Mouse (Mus musculus): ENCODE results near the gene Abcg8.

Gene Abcg8

DNA sequence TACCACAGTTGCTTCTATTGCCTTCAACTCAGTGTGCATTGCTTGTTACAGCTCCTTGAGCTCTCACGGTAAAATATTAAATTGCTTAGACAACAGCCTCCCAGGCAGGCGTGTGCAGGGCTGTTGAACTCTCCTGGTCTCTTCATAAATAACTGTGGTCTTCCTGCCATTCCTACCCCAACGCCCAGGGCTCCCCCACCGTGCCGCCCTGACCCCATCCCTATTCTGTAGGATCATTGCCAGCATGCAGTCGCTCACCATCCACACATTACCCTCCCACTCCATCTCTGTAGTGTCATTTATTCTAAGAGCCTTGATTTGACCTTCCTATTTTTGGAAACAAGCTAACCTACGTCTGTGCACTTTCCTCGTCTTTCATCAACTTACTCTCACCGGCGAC is 11.0 kb upstream of the Abcg8 start:
- no peak for DNase-seq

DNA sequence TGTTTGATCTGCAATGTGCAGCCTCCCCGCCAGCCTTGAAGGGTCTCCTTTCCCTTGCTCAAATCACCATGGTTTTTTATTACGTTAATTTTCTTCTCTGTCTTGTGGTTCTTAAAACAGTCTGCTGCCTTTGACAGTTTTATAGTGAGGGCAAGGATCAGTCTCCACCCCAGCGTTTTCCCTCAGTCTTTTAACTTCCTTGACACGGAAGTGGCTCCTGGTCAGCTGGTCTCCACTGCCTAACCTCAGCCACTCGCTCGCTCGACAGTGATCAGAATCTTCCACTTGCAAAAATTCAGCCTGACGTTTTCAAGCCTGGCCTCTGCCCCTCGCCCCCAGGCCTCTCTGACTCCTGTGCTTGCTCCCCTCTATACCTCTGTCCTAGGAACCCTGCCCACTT is 10.4 kb upstream of the Abcg8 start:
- no peak for DNase-seq

DNA sequence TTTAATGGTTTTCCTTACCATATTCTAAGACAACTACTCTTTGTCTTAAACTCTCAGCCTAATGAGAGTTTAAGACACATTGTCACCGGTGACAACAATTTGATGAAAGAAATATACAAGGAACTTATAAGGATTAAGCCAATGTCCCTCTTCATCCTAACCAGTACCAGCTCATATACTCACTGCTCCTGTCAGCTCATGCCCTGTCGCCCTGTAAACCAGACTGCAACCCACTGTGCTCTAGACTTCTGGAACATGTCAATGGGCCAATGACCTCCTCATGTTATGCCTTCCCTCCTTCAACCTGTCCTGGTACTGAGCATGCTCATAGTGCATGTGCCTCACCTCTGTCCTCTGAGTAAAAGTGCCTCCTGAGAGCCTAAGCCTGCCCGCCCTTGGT is 8.3 kb upstream of the Abcg8 start:
- no peak for DNase-seq

DNA sequence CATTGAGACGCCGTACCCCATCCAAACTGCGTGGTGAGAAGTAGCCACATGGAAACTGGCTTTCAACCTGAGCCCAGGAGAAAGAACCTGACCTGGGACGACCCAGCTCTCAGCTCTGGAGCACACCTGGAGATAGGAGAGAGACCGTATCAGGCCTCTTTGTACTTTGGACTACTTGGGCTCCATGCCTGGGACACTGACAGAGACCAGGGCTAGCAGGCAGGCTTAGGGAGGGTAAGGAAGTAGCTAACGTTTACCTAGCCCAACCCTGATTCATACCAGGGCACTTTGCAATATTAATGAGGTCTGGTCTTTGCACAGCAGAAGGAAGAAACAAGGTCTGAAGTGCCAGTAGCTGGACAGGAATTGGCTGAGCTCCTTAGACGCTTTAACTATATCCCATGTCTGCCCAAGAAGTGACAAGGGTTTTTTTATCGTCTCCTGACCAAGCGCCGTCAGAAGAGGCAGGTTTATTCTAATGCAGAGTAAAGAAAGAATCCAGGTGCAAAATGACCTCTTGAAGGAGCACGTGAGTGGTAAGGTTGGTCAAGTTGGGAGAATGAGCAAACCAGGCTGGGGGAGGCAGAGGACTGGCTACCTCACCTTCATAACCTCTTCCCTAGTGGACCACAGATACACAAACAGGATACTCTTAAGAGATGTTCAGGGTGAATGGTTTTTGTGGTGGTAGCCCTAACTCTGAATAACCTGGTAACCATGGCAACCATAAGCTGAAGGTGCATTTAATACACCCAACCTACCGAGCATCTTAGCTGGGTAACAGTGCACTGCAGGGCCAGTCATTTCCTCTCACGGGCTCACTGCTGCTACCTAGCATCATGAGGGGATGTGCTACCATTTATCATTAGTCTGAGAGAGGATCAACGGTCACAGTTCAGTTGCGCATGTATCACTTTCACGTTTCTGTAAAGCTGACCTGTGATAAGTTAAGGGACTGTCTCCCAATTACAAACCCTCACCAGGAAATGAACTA is 3.4 kb upstream of the Abcg8 start:
- DNase-seq, result no peak

DNA sequence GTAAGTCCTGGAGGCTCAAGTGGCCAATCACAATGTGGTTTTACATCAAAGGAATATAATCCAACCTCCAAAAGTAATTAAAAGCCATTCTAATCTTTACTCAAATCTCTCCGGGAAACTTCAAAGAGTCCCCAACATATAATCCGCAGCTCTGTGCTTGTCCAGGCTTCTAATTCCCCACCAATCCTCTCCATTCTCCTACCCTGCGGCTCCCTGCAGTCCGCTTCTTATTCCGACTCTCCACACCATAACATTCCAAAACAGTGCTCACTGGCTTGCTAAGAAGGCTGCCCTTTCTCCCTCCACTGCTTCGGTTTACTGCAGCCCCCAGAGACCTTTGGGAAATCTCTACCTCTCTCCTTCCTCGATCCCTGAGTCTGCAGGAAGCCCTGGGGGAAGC is 2.1 kb upstream of the Abcg8 start:
- DNase-seq, result no peak

DNA sequence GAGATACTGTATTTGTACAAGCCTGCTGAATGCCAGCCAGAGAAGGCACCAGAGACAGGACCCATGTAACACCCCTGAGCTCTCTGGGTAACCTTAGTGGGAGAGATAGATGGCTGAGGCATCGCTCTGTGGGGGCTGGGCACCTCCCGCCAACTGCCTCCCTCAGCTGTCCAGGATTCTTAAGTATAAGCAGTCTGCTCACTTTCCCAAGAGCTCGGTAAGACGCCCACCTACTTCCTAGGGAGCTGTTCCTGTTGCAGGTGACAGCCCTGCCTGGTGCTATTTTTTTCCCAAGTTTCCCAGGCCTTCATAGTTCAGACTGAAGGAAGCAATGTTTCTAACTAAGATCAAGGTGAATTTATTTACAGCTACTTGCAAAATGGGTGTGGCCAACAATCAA is 898 bp upstream of the Abcg8 start:
- DNase-seq, result no peak

DNA sequence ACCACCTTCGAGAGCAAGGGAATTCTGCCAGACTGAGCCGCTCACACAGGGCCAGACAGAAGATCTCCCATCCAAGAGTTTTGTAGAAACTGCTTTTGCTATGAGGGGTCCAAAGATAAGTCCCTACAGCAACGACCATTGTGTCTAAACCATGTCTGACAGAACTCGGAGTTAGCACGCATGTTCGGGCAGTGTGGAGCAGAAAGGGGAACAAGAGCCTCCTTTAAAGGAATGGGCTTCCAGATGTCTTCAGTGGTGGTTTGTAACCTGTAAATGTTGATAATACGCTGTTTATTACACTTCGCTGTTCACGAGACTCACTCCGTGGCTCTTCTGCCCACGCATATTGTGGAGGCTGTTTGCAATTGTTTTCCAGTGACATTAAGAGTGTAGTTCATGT is 1.5 kb downstream of the Abcg8 start:
- no peak for DNase-seq

DNA sequence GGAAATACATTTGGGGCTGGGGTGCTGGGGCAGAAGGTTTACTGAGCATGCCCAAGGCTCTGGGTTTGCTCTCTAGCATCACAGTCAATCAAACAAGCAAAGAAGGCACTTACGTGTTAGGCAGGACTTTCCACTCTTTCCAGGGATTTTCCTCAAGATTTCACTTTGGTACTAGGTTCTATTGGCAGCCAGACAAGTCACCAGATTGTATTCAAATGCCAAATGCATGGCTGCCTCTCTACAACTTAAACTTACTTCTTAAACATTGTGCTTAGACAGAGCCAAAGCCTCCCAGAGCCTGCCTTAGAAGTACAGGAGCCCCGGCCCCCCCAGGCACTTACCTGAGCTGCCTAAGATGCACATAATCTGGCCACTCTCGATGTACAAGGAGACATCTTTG is 5.6 kb downstream of the Abcg8 start:
- no peak for DNase-seq

DNA sequence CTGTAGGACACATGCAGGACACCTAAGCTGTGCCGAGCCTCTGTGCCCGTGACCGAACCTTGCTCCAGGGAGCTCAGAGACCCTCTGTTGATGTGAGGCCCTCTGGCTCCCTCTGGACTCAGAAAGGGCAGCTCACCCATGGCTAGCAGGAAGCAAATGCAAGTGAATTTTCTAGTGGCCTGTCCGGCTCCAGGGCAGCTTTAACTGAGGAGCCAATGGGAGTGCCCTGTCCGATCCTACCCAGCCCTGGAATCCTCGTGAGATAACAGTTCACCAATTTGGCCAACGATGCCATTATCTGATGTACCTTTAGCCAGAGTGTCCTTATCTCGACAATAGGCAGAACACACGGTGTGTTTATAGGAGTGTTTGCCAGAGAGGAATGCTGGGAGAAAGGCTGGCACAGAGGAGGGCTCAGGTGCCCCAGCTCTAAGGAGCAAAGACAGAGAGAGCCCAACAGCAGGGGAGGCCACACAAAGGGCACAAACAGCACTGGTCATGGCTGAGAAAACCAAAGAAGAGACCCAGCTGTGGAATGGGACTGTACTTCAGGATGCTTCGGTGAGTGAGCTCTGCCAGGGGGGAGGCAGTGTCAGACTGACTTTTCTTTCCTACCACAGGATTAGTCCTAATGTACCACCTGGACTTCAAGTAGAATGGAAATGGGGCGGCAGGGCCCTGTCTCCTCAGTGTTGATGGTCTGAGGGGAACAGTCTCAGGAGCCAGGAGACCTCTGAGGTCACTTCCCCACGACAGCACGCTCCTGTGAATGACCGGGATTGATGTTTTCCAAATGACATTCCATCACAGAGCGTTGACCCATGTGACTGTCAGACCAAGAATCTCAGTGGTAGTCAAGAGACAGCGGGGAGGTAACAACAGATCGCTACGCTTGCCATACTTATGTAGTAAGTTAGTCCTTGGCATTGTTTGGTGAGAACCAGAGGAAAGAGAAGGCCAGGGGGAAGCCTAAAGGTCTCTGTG is 6.9 kb downstream of the Abcg8 start, which contains the start of gene Abcg5:
Gene Abcg5 (minus strand): TSS at position 278 of the 984 bp plus-strand sequence.
- no peak for DNase-seq

DNA sequence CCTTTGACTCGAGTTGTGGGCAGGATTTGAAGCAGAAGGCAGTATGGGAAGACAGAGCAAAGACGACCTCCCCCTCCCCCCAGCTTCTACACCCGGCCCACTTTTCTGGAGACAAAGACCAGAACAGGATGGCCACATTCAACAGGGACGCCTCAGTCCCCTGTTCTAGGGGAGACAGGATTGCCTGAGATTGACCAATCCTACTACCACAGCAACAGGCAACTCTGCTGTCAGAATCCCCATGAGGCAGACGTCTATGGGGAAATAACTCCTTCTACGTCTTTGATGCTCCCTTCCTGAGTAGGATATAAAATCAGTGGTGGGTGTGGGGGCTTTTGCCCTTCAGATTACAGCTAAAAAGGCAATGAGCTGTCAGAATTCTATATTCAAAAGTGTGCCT is 8.2 kb downstream of the Abcg8 start:
- DNase-seq, result no peak

DNA sequence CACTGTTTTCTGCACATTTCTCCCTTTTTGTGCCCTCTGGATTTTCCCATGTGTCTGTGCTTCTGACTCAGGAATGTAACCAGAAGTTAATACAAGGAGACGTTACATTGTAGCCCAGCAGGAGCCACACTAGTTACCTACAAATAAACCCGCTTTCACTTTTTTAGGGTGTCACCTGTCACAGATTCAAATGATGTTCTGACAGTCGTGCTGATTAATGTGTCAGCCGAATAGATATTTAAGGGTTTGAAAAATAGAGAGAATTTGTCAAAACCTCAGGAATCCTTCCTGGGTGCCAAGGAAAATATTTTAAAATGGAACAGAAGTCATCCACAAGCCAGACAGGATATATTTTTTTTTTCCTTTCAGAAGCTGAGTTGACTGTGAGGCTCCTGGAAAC is 9.2 kb downstream of the Abcg8 start:
- no peak for DNase-seq

DNA sequence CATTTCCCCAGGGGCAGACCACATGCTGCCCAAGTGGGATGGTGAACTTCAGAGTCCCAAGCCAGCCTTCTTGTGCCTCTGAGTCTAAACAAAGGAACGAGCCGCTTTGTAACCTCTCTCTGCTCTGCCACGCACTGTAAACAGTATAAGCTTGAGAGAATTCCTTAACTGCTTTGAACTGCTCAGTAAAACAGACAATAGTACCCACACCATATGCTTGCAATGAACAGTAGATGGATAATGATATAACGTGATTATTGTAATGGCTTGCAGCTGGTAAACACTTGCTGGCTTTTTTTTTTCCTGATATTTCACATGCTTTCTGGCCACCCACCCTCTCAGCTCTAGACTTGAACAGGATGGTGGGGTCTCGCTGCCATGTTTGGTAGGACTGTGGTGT is 11.9 kb downstream of the Abcg8 start:
- no peak for DNase-seq

DNA sequence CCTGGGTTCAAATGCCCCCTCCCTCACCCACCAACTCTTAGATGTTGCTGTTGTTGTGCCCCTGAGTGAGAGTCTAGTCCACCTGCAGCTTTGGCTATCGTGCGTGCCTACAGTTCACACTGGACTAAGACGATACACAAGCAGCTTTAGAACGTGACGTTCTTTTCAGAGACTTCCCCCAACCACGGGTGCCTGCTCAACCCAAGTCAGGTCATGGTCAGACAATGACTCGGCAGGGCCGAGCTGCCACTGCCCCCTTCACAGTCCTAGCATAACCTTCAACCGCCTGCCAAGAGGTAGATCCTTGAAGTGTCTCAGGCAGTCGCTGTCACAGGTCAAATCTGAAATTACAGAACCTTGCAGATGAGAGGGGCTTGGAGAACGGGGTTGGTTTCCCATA is 12.7 kb downstream of the Abcg8 start:
- no peak for DNase-seq

DNA sequence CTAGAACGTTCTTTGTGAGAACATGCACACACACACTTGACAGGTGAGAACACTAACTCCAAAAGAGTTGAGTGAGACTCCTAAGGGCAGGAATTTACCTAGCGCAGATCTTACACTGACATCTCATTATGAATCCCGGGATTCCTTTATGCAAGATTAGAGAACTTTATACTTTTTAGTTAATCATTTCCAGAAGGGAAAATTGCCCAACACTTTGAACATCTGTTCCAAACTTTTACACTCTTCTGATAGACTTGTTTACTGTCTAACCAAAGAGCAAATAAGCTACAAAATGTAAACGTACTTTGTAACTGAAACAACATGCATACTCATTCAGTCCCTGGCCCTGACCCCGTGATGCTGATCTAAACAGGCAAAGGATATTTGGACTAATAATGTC is 13.2 kb downstream of the Abcg8 start:
- no peak for DNase-seq

DNA sequence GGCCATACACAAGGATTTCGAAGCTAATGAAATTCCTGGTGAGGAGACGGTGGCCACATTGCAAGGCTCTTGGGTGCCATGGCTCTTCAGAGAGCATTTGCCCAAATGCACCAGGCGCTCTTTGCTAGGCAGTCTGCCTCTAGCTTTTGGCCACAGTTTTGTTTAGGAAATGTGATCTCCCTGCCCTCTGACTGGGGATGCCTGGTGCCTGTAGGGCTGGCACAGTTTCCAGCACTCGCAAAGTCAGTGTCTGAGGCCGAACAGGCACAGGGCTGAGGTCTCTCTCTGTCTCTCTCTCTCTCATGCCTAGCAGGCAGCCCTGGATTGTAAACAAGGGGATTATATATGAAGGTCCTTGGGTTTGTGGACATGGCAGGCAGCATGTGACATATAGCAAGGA is 14.0 kb downstream of the Abcg8 start:
- DNase-seq, result no peak

DNA sequence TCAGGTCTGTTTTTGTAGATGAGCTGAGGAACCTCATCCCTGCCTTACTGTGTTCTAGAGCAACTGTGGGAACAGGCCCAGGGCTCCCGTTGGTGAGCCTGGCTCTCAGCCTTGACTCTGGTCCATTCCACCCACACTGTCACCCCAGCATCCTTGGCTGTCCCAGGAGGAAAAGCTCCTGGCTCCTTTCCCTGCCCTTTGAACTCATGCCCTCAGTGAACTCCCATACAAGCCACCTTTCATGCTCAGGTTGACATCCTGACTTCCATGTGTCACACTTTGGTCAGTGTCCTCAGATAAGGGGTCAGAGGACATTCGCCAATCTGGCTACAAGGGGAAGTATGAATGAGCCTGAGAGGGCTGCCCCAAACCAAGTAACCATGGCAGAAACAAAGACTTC is 17.6 kb downstream of the Abcg8 start:
- no peak for DNase-seq

DNA sequence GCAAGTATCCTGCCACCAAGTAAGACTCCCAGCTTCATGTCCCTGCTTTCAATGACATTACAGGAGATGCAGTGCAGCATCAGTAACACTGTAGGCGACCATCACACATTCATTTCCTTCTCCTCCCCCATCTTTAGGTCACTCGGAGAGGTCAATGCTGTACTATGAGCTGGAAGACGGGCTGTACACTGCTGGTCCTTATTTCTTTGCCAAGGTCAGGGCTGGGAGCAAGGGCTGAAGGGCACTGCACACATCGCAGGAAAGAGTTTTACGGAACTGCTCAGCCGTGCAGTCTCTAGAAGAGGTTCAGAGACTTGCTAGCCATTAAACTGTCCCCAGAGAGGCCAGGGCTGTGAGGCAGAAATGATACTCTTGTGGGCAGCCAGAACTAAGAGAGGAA is 20.4 kb downstream of the Abcg8 start:
- DNase-seq, result no peak

DNA sequence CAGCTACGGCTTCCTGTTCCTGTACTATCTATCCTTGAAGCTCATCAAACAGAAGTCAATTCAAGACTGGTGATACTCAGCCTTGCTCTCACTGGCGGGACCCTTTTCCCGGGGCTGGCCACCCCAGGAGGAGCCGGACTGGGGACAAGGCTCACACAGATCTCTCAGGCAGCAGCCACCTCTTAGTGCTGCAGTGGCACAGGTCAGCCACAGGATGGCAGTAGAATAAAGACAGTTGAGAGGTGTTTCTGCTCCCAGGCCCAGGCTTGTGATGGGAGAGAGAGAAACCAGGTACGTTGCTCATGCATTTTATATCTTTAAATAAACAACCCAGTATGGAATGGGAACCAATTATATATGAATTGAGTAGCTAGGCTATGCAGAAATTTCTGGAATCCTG is 22.6 kb downstream of the Abcg8 start:
- peak; percentile 66 to 74 for DNase-seq

DNA sequence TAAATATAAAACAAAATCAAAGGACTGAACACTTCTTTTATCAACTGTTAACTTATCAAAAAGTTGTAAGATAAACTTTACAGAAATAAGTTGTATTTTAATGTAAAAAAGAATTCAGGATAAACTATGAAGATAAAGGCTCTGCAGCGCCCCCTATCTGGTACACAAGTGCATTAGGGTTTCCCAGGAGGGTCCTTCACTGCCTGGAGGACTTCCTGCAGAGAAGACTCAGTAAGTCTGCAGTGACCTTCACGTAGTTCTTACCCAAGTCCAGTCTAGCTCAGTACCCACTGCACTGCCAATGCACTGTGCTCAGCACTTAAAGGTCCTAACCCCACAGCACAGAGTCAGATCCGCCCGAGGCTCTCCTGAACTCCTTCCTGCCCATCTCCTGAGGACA is 31.3 kb downstream of the Abcg8 start:
- no peak for DNase-seq

DNA sequence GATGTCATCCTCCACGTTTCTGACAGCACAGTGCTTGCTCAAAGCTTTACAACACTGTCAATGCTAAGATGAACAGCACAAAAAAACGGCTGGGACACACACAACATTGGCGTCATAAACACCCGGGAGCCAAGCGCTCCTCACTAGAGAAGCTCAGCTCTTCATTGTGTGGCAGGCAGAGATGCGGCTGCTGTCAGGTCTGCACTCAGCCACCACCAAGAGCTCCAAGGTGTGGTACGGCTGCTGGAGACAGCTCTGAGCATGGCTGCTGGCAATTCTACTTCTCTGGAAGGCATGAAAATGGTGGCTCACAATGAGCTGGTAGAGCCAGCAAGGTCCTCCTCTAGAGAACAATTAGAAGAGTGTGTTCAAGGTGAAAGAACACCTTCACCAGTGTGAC is 32.7 kb downstream of the Abcg8 start:
- no peak for DNase-seq

DNA sequence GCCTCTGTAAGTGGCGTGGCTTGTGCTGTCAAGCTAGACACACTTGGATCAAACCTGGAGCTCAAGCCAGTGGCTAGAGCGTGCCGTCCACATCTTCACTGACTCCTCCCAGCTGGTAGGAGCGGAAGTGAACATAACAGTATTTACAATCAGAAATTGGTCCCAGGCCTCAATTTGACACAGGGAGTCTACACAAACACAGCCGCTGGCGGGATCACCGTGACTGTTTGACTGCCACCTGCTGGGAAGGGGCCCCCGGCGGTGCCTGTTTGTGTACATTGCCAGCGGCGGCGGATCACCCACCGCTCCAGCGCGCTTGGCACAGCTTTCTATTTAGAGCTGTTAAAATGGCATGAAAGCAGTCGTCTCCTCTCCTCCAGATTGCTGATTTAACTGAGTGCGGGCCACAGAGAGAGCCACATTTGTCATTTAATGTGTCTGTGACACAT is 33.3 kb downstream of the Abcg8 start:
- DNase-seq, result peak in 1 of 2 experiments; percentile 34

DNA sequence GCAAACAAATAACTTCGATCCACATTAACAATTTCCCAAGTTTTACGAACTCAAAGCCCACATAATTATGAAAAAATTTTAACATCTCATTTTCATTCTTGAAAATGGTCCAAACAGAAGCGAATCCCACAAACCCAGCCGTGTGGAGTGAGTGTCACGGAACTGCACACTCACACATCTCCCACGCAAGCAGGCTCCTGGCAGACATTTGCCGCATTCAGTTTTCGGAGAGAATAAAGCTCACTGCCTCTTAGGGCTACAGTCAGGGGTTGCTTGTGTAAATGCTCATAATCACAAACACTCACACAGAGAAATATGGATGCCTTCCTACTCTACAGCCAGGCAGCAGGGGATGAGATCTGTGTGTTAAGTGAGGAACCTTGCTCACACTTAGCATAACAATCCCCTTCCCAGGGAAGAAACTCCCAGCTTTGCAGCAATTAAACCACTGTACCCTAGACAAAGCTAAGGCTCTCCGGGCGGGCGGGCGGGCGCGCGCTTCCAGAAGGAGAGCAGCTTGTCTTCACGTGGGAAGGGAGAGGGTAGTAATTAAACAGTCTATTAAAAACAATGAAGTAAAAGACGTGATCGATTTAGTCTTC is 37.6 kb downstream of the Abcg8 start:
- DNase-seq, result no peak

DNA sequence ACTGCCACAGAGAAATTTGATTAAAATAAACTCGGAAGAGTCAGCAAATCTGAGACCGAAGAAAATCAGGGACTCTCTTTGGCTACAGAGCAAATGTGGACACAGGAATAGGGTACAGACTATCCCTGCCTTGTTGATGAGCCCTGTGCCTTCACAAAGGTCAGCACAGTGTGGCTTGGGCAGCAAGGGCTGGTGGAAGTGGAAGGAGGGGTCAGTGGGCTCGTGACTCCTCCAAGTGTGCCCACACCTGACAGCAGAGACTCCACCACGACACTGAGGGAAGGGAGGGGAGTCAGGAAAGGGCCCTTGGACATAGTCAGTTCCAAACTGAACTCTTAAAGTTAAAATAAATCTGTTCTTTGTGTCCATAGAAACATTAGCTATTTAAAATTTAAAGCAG is 38.8 kb downstream of the Abcg8 start:
- DNase-seq, result no peak

Measured in cerebellum, postnatal 25 days (tissue).